Mouse (Mus musculus): ENCODE measurements at regions not wholly inside any gene's neighbourhood (a gene's known extent, or its start where the extent isn't known, plus 50 kb on each side); places are given as distances from the start of the nearest gene placed in this dataset.

DNA sequence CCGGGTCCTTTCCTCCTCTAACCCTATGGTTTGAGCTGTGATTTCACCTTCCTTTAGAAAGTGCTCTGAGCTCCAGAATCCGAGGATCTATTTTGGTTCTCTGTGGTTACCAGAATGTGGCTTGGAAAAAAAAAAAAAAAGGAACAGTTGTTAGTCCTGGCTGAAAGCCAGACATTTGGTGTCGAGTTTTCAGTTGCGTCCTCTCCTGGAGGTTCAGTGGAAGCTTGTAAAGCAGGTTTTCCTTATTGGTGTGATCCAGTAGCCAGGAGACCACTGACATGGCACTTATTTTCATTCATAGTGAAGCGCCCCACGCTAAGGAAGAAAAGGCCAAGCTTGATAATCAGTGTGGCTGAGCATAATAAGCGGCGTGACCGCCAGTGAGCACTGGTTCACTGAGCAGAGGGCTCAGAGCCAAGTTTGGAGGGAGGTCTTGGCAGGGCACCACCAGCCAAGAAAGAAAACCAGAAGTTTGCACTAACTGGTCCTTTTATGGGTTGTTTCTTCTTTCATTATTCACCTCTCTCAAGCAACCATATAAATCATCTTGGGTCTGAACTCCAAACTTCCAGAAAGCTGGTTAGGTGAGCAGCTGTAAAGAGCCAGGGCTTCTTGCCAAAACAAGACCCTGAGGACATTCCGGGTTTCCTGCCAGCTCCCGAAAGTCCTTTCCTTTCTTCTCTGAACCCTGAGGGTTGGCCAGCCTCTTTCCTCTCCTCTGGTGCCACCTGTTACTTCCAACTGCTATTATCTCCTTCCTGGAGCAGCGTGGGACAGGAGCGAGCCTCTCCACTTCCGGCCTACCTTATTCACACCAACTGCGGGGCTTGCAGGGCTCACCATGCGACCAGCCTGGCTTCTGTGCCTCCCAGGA, 436.0 kb downstream of the Zfp704 start:
- H3K9ac ChIP-seq (ENCODE audit: low read length) = no peak overlapping the region
- WGBS = 70% methylated on average over 16 of the region's 16 CpGs
- no peak overlapping the region for H3K27ac ChIP-seq (replicated peaks; ENCODE audit: low read depth, low read length)
- H3K9me3 ChIP-seq (ENCODE audit: control insufficient read depth, low read length) = no peaks in the 10 kb centered on the region
- H3K4me3 ChIP-seq (ENCODE audit: low read depth, low read length) = no peak overlapping the region
- 0 out of 2 replicates have a peak, but pooled peaks cover 2% of the 10 kb centered on the region for H3K4me1 ChIP-seq (ENCODE audit: control insufficient read depth, insufficient read depth, low read length)
- H3K27me3 ChIP-seq (ENCODE audit: control insufficient read depth, insufficient read depth, low read length) = no peaks in the 10 kb centered on the region
- peak; percentile 27 for DNase-seq (ENCODE audit: low spot score)
- no peak overlapping the region for H3K4me2 ChIP-seq (ENCODE audit: low read depth, severe bottlenecking)
- ATAC-seq (ENCODE audit: insufficient number of reproducible peaks, low FRiP score, low TSS enrichment, low read depth) = no peak
- no peaks in the 10 kb centered on the region for H3K36me3 ChIP-seq (ENCODE audit: control insufficient read depth, insufficient read depth, low read length)

GRCm38 (mm10) chr3:9171970-9172369, 437.9 kb downstream of the Zfp704 start:
- no peak overlapping the region for H3K27ac ChIP-seq (replicated peaks; ENCODE audit: low read depth, low read length)
- ATAC-seq (ENCODE audit: insufficient number of reproducible peaks, low FRiP score, low TSS enrichment, low read depth) (no peak), DNase-seq (ENCODE audit: low spot score) (no peak)
- H3K4me2 ChIP-seq (ENCODE audit: low read depth, severe bottlenecking) = no peak overlapping the region
- 40% methylated on average over 1 of the region's 1 CpGs for WGBS
- H3K4me1 ChIP-seq (ENCODE audit: control insufficient read depth, insufficient read depth, low read length) = 0 out of 2 replicates have a peak, but pooled peaks cover 2% of the 10 kb centered on the region
- no peaks in the 10 kb centered on the region for H3K36me3 ChIP-seq (ENCODE audit: control insufficient read depth, insufficient read depth, low read length)
- H3K4me3 ChIP-seq (ENCODE audit: low read depth, low read length) = no peak overlapping the region
- H3K9ac ChIP-seq (ENCODE audit: low read length) = no peak overlapping the region
- H3K27me3 ChIP-seq (ENCODE audit: control insufficient read depth, insufficient read depth, low read length) = no peaks in the 10 kb centered on the region
- no peaks in the 10 kb centered on the region for H3K9me3 ChIP-seq (ENCODE audit: control insufficient read depth, low read length)

GRCm38 (mm10) chr3:9168955-9169354, 440.9 kb downstream of the Zfp704 start:
- WGBS = 72% methylated on average over 12 of the region's 12 CpGs
- Histone ChIP-seq H3K4me2 (ENCODE audit: low read depth, severe bottlenecking) (no peak overlapping the region), H3K9ac (ENCODE audit: low read length) (no peak overlapping the region), H3K9me3 (ENCODE audit: control insufficient read depth, low read length) (no peaks in the 10 kb centered on the region), H3K36me3 (ENCODE audit: control insufficient read depth, insufficient read depth, low read length) (no peaks in the 10 kb centered on the region), H3K27me3 (ENCODE audit: control insufficient read depth, insufficient read depth, low read length) (no peaks in the 10 kb centered on the region), H3K4me3 (ENCODE audit: low read depth, low read length) (no peak overlapping the region), H3K27ac (replicated peaks; ENCODE audit: low read depth, low read length) (no peak overlapping the region), H3K4me1 (ENCODE audit: control insufficient read depth, insufficient read depth, low read length) (0 out of 2 replicates have a peak, but pooled peaks cover 2% of the 10 kb centered on the region)
- ATAC-seq (ENCODE audit: insufficient number of reproducible peaks, low FRiP score, low TSS enrichment, low read depth) = no peak
- DNase-seq (ENCODE audit: low spot score) = no peak

DNA sequence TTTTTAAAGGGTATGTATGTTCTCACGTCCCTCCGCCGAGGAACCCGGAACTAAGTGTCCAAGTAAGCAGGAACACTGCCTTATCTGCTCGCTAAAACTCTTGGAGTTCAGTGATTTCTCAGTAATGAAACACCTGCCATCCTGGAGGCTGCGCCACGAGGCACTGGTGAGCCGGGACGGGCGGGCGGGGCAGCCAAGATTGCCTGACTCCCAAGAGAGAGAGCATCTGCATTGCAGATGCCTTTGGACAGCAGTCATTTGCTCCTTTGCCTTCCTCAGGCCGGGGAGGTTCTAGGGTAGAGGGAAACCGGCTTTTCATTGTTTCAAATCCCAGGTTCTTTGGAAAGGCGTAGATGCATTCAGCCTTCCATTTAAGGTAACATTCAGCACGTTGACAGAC, 450.8 kb downstream of the Zfp704 start:
- no peaks in the 10 kb centered on the region for H3K36me3 ChIP-seq (ENCODE audit: control insufficient read depth, insufficient read depth, low read length)
- WGBS = 25% methylated on average over 15 of the region's 15 CpGs
- no peaks in the 10 kb centered on the region for H3K4me1 ChIP-seq (ENCODE audit: control insufficient read depth, insufficient read depth, low read length)
- ATAC-seq (ENCODE audit: insufficient number of reproducible peaks, low FRiP score, low TSS enrichment, low read depth) (no peak), DNase-seq (ENCODE audit: low spot score) (peak; percentile 25)
- H3K9me3 ChIP-seq (ENCODE audit: control insufficient read depth, low read length) = no peaks in the 10 kb centered on the region
- H3K4me3 ChIP-seq (ENCODE audit: low read depth, low read length) = no peak overlapping the region
- H3K4me2 ChIP-seq (ENCODE audit: low read depth, severe bottlenecking) = no peak overlapping the region
- no peak overlapping the region for H3K9ac ChIP-seq (ENCODE audit: low read length)
- H3K27ac ChIP-seq (replicated peaks; ENCODE audit: low read depth, low read length) = no peak overlapping the region
- H3K27me3 ChIP-seq (ENCODE audit: control insufficient read depth, insufficient read depth, low read length) = no peaks in the 10 kb centered on the region

DNA sequence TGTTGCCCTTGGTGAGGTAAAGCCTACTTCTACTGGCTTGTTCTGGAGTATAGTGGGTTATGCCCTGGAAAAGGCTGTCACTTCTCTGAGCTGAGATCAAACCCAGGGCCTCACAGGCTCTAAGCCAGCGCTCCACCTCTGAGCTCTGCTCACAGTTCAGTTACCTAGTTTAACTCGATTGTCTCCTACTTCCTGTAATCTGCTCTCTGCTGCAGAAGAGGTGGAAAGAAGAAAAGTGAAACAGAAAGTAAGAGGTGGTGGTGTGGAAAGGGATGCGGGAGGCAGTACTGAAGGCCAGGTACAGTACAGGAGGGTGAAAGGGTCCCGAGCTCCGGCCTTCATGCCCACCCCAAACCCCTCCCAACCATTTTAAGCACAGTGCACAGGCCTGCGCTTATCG, 455.7 kb downstream of the Zfp704 start:
- no peaks in the 10 kb centered on the region for H3K27me3 ChIP-seq (ENCODE audit: control insufficient read depth, insufficient read depth, low read length)
- DNase-seq (ENCODE audit: low spot score) (no peak), ATAC-seq (ENCODE audit: insufficient number of reproducible peaks, low FRiP score, low TSS enrichment, low read depth) (no peak)
- WGBS = 78% methylated on average over 7 of the region's 7 CpGs
- no peak overlapping the region for H3K4me2 ChIP-seq (ENCODE audit: low read depth, severe bottlenecking)
- H3K4me1 ChIP-seq (ENCODE audit: control insufficient read depth, insufficient read depth, low read length) = no peaks in the 10 kb centered on the region
- H3K9ac ChIP-seq (ENCODE audit: low read length) = no peak overlapping the region
- no peaks in the 10 kb centered on the region for H3K36me3 ChIP-seq (ENCODE audit: control insufficient read depth, insufficient read depth, low read length)
- H3K4me3 ChIP-seq (ENCODE audit: low read depth, low read length) = no peak overlapping the region
- no peaks in the 10 kb centered on the region for H3K9me3 ChIP-seq (ENCODE audit: control insufficient read depth, low read length)
- no peak overlapping the region for H3K27ac ChIP-seq (replicated peaks; ENCODE audit: low read depth, low read length)

GRCm38 (mm10) chr3:9153690-9154089, 456.2 kb downstream of the Zfp704 start:
- H3K9ac ChIP-seq (ENCODE audit: low read length) = no peak overlapping the region
- no peak overlapping the region for H3K27ac ChIP-seq (replicated peaks; ENCODE audit: low read depth, low read length)
- no peak overlapping the region for H3K4me3 ChIP-seq (ENCODE audit: low read depth, low read length)
- no peaks in the 10 kb centered on the region for H3K36me3 ChIP-seq (ENCODE audit: control insufficient read depth, insufficient read depth, low read length)
- no peak overlapping the region for H3K4me2 ChIP-seq (ENCODE audit: low read depth, severe bottlenecking)
- DNase-seq (ENCODE audit: low spot score) (no peak), ATAC-seq (ENCODE audit: insufficient number of reproducible peaks, low FRiP score, low TSS enrichment, low read depth) (no peak)
- H3K9me3 ChIP-seq (ENCODE audit: control insufficient read depth, low read length) = no peaks in the 10 kb centered on the region
- no peaks in the 10 kb centered on the region for H3K4me1 ChIP-seq (ENCODE audit: control insufficient read depth, insufficient read depth, low read length)
- WGBS = 54% methylated on average over 5 of the region's 5 CpGs
- H3K27me3 ChIP-seq (ENCODE audit: control insufficient read depth, insufficient read depth, low read length) = no peaks in the 10 kb centered on the region

- Histone ChIP-seq H3K9ac (ENCODE audit: low read length) (no peak overlapping the region), H3K4me1 (ENCODE audit: control insufficient read depth, insufficient read depth, low read length) (no peaks in the 10 kb centered on the region), H3K4me3 (ENCODE audit: low read depth, low read length) (no peak overlapping the region), H3K9me3 (ENCODE audit: control insufficient read depth, low read length) (no peaks in the 10 kb centered on the region), H3K27ac (replicated peaks; ENCODE audit: low read depth, low read length) (no peak overlapping the region), H3K27me3 (ENCODE audit: control insufficient read depth, insufficient read depth, low read length) (no peaks in the 10 kb centered on the region), H3K36me3 (ENCODE audit: control insufficient read depth, insufficient read depth, low read length) (no peaks in the 10 kb centered on the region), H3K4me2 (ENCODE audit: low read depth, severe bottlenecking) (no peak overlapping the region)
- WGBS = 20% methylated on average over 1 of the region's 1 CpGs
- DNase-seq (ENCODE audit: low spot score) = no peak
- no peak for ATAC-seq (ENCODE audit: insufficient number of reproducible peaks, low FRiP score, low TSS enrichment, low read depth)
Observed at GRCm38 (mm10) chr3:9152256-9152655, 457.6 kb downstream of the Zfp704 start.

DNA sequence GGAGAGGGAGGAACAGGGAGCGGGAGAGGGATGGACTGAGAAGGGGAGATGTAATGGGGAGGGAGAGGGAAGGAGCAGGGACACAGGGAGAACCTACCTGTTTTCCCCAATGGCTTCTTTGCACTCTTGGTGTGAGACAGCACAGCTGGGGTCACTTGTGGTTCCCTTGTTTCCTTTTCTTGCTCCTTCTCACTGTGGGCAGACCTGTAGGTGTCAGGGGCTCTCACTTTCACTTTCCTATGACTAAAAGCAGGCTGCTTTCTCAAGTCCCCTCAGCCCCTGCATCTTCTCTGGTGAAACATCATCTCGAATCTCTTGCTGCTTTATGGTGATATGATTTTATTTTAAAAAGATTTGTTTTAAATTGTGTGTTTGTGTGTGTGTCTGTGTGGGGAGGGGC, 458.3 kb downstream of the Zfp704 start:
- Histone ChIP-seq H3K9ac (ENCODE audit: low read length) (no peak overlapping the region), H3K9me3 (ENCODE audit: control insufficient read depth, low read length) (no peaks in the 10 kb centered on the region), H3K4me2 (ENCODE audit: low read depth, severe bottlenecking) (no peak overlapping the region), H3K36me3 (ENCODE audit: control insufficient read depth, insufficient read depth, low read length) (no peaks in the 10 kb centered on the region), H3K4me1 (ENCODE audit: control insufficient read depth, insufficient read depth, low read length) (no peaks in the 10 kb centered on the region), H3K4me3 (ENCODE audit: low read depth, low read length) (no peak overlapping the region), H3K27ac (replicated peaks; ENCODE audit: low read depth, low read length) (no peak overlapping the region), H3K27me3 (ENCODE audit: control insufficient read depth, insufficient read depth, low read length) (no peaks in the 10 kb centered on the region)
- ATAC-seq (ENCODE audit: insufficient number of reproducible peaks, low FRiP score, low TSS enrichment, low read depth) (no peak), DNase-seq (ENCODE audit: low spot score) (no peak)
- 29% methylated on average over 2 of the region's 2 CpGs for WGBS
